Mouse (Mus musculus) heart, adult 2 months (tissue): ENCODE results near the gene Hs3st3b1. TPM values are rescaled to one million over a fixed set of nuclear protein-coding genes. Genes with fewer than 3 reads are reported as not detected.
A peak's percentile ranks its signal among the peaks of the same experiment; 100 is the strongest.

Experiments used
- DNase-seq, 2 experiments: peaks; one replicate each; pipeline ENCODE4 v3.0.0; 2021
- H3K27ac ChIP-seq: fragments of 200-600 bp; 2 replicates; pipeline ENCODE4 v1.8.1; 2022
- H3K27me3 ChIP-seq: fragments of 200-500 bp; 2 replicates; pipeline ENCODE4 v1.6.1; 2012; ENCODE audit warnings: mild to moderate bottlenecking, low read length, inconsistent platforms, mixed read lengths; ENCODE audit not compliant: control insufficient read depth, insufficient read depth
- H3K36me3 ChIP-seq: fragments of 200-500 bp; 2 replicates; pipeline ENCODE4 v1.6.1; 2012; ENCODE audit warnings: low read length, inconsistent platforms; ENCODE audit not compliant: control insufficient read depth, insufficient read depth
- H3K4me1 ChIP-seq: fragments of 200-500 bp; 2 replicates; pipeline ENCODE4 v1.6.1; 2011; ENCODE audit warnings: low read length; ENCODE audit not compliant: control insufficient read depth, insufficient read depth
- H3K4me3 ChIP-seq: fragments of 200-600 bp; 2 replicates; pipeline ENCODE4 v1.8.1; 2022
- H3K79me2 ChIP-seq: fragments of 200-500 bp; replicated peaks from 2 replicates; pipeline ENCODE4 v1.6.1; 2012; ENCODE audit warnings: mild to moderate bottlenecking, inconsistent platforms, low read length, moderate library complexity, mixed read lengths; ENCODE audit not compliant: control insufficient read depth, insufficient read depth
- H3K9ac ChIP-seq: fragments of 200-500 bp; 2 replicates; pipeline ENCODE4 v1.6.1; 2012; ENCODE audit warnings: low read depth, mild to moderate bottlenecking, control low read depth, inconsistent platforms, low read length, mixed read lengths
- CTCF ChIP-seq: fragments of 200-600 bp; IDR thresholded peaks from 2 replicates; pipeline ENCODE4 v1.8.1; 2022; ENCODE audit warnings: antibody characterized with exemption, mild to moderate bottlenecking, moderate library complexity
- EP300 ChIP-seq: fragments of 200-500 bp; IDR thresholded peaks from 2 replicates; pipeline ENCODE4 v1.6.1; 2011; ENCODE audit warnings: low read depth, low read length, control low read depth; ENCODE audit not compliant: insufficient read depth
- POLR2A ChIP-seq: fragments of 200-500 bp; IDR thresholded peaks from 2 replicates; pipeline ENCODE4 v1.6.1; 2011; ENCODE audit warnings: mild to moderate bottlenecking, low read depth, low read length, control low read depth; ENCODE audit not compliant: insufficient read depth
- WGBS: fragments of 180-500 bp; shearing (Covaris S2); methylation state at CpG from one replicate; pipeline ENCODE4 v1.1.7; 2018; 5-methylcytosine and 5-hydroxymethylcytosine counted together
- intact Hi-C: fragments of 180-260 bp; cut with DNase I; formaldehyde crosslinking; loops from one replicate; pipeline ENCODE4 v1.15.1; 2025
- polyA plus RNA-seq: library from polyadenylated mRNA; depleted of rRNA; stranded (reverse); fragments of >200 nt; gene quantifications from 2 replicates; pipeline ENCODE4 v1.2.3, GENCODE M21; 2012
- total RNA-seq, 2 experiments: library from RNA; stranded (reverse); gene quantifications; 2 replicates each; pipeline ENCODE4 v1.2.3; 2021

Hs3st3b1 gene
- total and polyA plus RNA-seq, 3 experiments: 0.77 to 1.4 (median 0.94) TPM

- TF ChIP-seq EP300: no peak
- no peak for TF ChIP-seq CTCF
- TF ChIP-seq POLR2A: no peak
- no peak overlapping the region for H3K27ac ChIP-seq
- peak overlapping the region; percentile 12; the same call in 1 of the 2 replicates for H3K4me3 ChIP-seq
- H3K36me3 ChIP-seq: no peaks in the 10 kb centered on the region
- DNase-seq: peak; percentile 66 to 75
- H3K9ac ChIP-seq: no peak overlapping the region
- H3K4me1 ChIP-seq: peaks cover 3% of the 10 kb centered on the region
- H3K79me2 ChIP-seq: no peaks in the 10 kb centered on the region
- intact Hi-C loops: no loop called here
- 17% methylated on average over 19 of the region's 19 CpGs for WGBS
- no peaks in the 10 kb centered on the region for H3K27me3 ChIP-seq
Observed at GRCm38 (mm10) chr11:63951831-63952631, 29.9 kb upstream of the Hs3st3b1 start.

GRCm38 (mm10) chr11:63948371-63948770 lies 26.3 kb upstream of the Hs3st3b1 start:
- Histone ChIP-seq H3K9ac (no peak overlapping the region), H3K79me2 (no peaks in the 10 kb centered on the region), H3K27me3 (no peaks in the 10 kb centered on the region), H3K4me1 (peaks cover 3% of the 10 kb centered on the region), H3K27ac (no peak overlapping the region), H3K36me3 (no peaks in the 10 kb centered on the region), H3K4me3 (no peak overlapping the region)
- intact Hi-C loops: no loop called here
- WGBS: 88% methylated on average over 11 of the region's 11 CpGs
- no peak for DNase-seq
- TF ChIP-seq POLR2A (no peak), CTCF (no peak), EP300 (no peak)

DNA sequence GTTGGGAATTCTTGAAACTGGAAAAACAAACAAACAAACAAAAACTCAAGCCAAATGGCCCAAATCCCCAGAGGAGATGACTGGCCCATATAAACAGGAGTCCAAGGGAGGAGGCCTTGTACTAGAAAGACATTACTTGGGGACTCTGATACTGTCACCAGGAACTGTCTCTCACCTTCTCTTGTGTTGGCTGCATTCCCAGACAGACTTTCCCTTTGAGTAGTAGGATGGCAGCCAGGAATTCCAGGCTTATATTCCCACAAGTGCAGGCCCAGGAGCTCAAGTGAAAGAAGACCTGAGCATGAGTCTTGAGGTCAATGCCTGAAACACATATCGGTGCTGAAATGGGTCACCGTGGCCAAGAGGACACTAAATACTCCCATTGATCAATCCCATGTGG lies 24.9 kb upstream of the Hs3st3b1 start:
- Histone ChIP-seq H3K79me2 (no peaks in the 10 kb centered on the region), H3K27me3 (no peaks in the 10 kb centered on the region), H3K4me1 (peaks cover 3% of the 10 kb centered on the region), H3K9ac (no peak overlapping the region), H3K4me3 (no peak overlapping the region), H3K36me3 (no peaks in the 10 kb centered on the region), H3K27ac (no peak overlapping the region)
- TF ChIP-seq EP300: no peak
- no peak for TF ChIP-seq CTCF
- no peak for TF ChIP-seq POLR2A
- 46% methylated on average over 2 of the region's 2 CpGs for WGBS
- intact Hi-C loops: no loop called here
- DNase-seq: peak in 1 of 2 experiments; percentile 27

- H3K9ac ChIP-seq: no peak overlapping the region
- TF ChIP-seq EP300 (no peak), POLR2A (no peak), CTCF (no peak)
- intact Hi-C loops: no loop called here
- WGBS: 89% methylated on average over 3 of the region's 3 CpGs
- H3K4me3 ChIP-seq: no peak overlapping the region
- peaks cover 3% of the 10 kb centered on the region for H3K4me1 ChIP-seq
- H3K79me2 ChIP-seq: no peaks in the 10 kb centered on the region
- no peak overlapping the region for H3K27ac ChIP-seq
- no peak for DNase-seq
- H3K36me3 ChIP-seq: no peaks in the 10 kb centered on the region
- no peaks in the 10 kb centered on the region for H3K27me3 ChIP-seq
Observed at GRCm38 (mm10) chr11:63943947-63944346, 21.9 kb upstream of the Hs3st3b1 start.

GRCm38 (mm10) chr11:63943268-63943890 lies 21.3 kb upstream of the Hs3st3b1 start:
- TF ChIP-seq POLR2A: no peak
- WGBS: 90% methylated on average over 13 of the region's 13 CpGs
- intact Hi-C loops: no loop called here
- H3K79me2 ChIP-seq: no peaks in the 10 kb centered on the region
- no peak overlapping the region for H3K9ac ChIP-seq
- DNase-seq: no peak
- H3K27ac ChIP-seq: no peak overlapping the region
- H3K27me3 ChIP-seq: no peaks in the 10 kb centered on the region
- peaks cover 3% of the 10 kb centered on the region for H3K4me1 ChIP-seq
- H3K4me3 ChIP-seq: no peak overlapping the region
- no peaks in the 10 kb centered on the region for H3K36me3 ChIP-seq

- TF ChIP-seq EP300 (no peak), POLR2A (no peak), CTCF (no peak)
- H3K27me3 ChIP-seq: no peaks in the 10 kb centered on the region
- no peaks in the 10 kb centered on the region for H3K79me2 ChIP-seq
- peaks cover 2% of the 10 kb centered on the region for H3K4me1 ChIP-seq
- no peak overlapping the region for H3K9ac ChIP-seq
- 70% methylated on average over 8 of the region's 8 CpGs for WGBS
- H3K27ac ChIP-seq: no peak overlapping the region
- no peaks in the 10 kb centered on the region for H3K36me3 ChIP-seq
- intact Hi-C loops: no loop called here
- H3K4me3 ChIP-seq: no peak overlapping the region
- no peak for DNase-seq
Observed at GRCm38 (mm10) chr11:63942177-63942576, 20.1 kb upstream of the Hs3st3b1 start.
